Mouse (Mus musculus): ENCODE results near the gene Acss3.

Gene Acss3

GRCm38 (mm10) chr10:107123529-107124335, at the start of gene Acss3:
Acss3 (minus strand) TSS chr10:107123668.
- no peak for DNase-seq (ENCODE audit: low read depth, low spot score)

- DNase-seq (ENCODE audit: low read depth, low spot score), result no peak
These were observed 48.7 kb upstream of the Acss3 start for GRCm38 (mm10) chr10:107172003-107172689.

GRCm38 (mm10) chr10:107166486-107166885, 43.0 kb upstream of the Acss3 start:
- DNase-seq (ENCODE audit: low read depth, low spot score), result no peak

GRCm38 (mm10) chr10:107148759-107149158, 25.3 kb upstream of the Acss3 start:
- no peak for DNase-seq (ENCODE audit: low read depth, low spot score)

- no peak for DNase-seq (ENCODE audit: low read depth, low spot score)
These were observed 20.5 kb upstream of the Acss3 start for GRCm38 (mm10) chr10:107144016-107144415.

GRCm38 (mm10) chr10:107142910-107143309, 19.4 kb upstream of the Acss3 start:
- DNase-seq (ENCODE audit: low read depth, low spot score), result no peak

- no peak for DNase-seq (ENCODE audit: low read depth, low spot score)
These were observed 532 bp downstream of the Acss3 start for GRCm38 (mm10) chr10:107122744-107123528.

GRCm38 (mm10) chr10:107121301-107121700, 2.2 kb downstream of the Acss3 start:
- DNase-seq (ENCODE audit: low read depth, low spot score), result no peak

GRCm38 (mm10) chr10:107119135-107119534, 4.3 kb downstream of the Acss3 start:
- no peak for DNase-seq (ENCODE audit: low read depth, low spot score)

GRCm38 (mm10) chr10:107116709-107117267, 6.7 kb downstream of the Acss3 start:
- no peak for DNase-seq (ENCODE audit: low read depth, low spot score)

- no peak for DNase-seq (ENCODE audit: low read depth, low spot score)
These were observed 7.4 kb downstream of the Acss3 start for GRCm38 (mm10) chr10:107115930-107116642.

GRCm38 (mm10) chr10:107115121-107115520, 8.3 kb downstream of the Acss3 start:
- no peak for DNase-seq (ENCODE audit: low read depth, low spot score)

GRCm38 (mm10) chr10:107094452-107094851, 29.0 kb downstream of the Acss3 start:
- DNase-seq (ENCODE audit: low read depth, low spot score), result no peak

- DNase-seq (ENCODE audit: low read depth, low spot score), result no peak
These were observed 69.4 kb downstream of the Acss3 start for GRCm38 (mm10) chr10:107053846-107054624.

- DNase-seq (ENCODE audit: low read depth, low spot score), result no peak
These were observed 73.0 kb downstream of the Acss3 start for GRCm38 (mm10) chr10:107050489-107050888.

- DNase-seq (ENCODE audit: low read depth, low spot score), result no peak
These were observed 80.8 kb downstream of the Acss3 start for GRCm38 (mm10) chr10:107042656-107043055.

- no peak for DNase-seq (ENCODE audit: low read depth, low spot score)
These were observed 82.6 kb downstream of the Acss3 start for GRCm38 (mm10) chr10:107040837-107041236.

GRCm38 (mm10) chr10:107040378-107040777, 83.1 kb downstream of the Acss3 start:
- DNase-seq (ENCODE audit: low read depth, low spot score), result no peak

- DNase-seq (ENCODE audit: low read depth, low spot score), result no peak
These were observed 84.3 kb downstream of the Acss3 start for GRCm38 (mm10) chr10:107039211-107039610.

GRCm38 (mm10) chr10:107024254-107024653, 99.2 kb downstream of the Acss3 start:
- DNase-seq (ENCODE audit: low read depth, low spot score), result no peak
